Mouse (Mus musculus) ES-E14 (cell line): ENCODE measurements around the gene Cacng2.

ENCODE experiments used
- CHD2 ChIP-seq: IDR thresholded peaks from 2 replicates; pipeline ENCODE4 v1.6.1; 2014; ENCODE audit warnings: mild to moderate bottlenecking, low read depth, low read length, inconsistent platforms
- MAFK ChIP-seq: IDR thresholded peaks from 2 replicates; pipeline ENCODE4 v1.6.1; 2014; ENCODE audit warnings: mild to moderate bottlenecking, low read depth, low read length, inconsistent platforms; ENCODE audit not compliant: insufficient read depth
- ZC3H11A ChIP-seq: IDR thresholded peaks from 2 replicates; pipeline ENCODE4 v1.6.1; 2012; ENCODE audit warnings: low read depth, mild to moderate bottlenecking, inconsistent platforms, low read length, borderline replicate concordance

DNA sequence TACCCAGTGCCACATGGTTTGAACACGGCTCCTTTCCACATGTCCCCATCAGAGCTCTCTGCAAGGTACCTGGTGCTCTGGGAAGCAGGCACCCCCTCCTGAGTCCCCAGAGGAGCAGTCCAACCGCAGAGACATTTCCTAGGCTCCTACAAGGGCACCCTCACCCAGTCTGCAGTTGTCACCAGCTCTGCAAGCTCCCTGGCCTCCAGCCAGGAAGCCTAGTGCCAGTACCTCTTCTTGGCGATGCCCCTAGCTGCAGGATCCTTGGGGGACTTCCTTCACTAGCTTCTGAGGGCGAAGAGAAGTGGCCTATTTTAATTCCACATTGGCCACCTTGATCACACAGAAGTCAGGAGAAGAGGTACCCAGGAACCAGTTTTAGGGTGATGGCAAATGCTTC lies 38.0 kb upstream of the Cacng2 start:
- no peak for TF ChIP-seq MAFK
- no peak for TF ChIP-seq CHD2
- TF ChIP-seq ZC3H11A = no peak
